Mouse (Mus musculus) layer of hippocampus, adult 18-20 months (tissue): Measurements from ENCODE around the gene Sfxn2. TPM values are rescaled to one million over a fixed set of nuclear protein-coding genes. Genes with fewer than 3 reads are reported as not detected.
"Not testable (repeated sequence)": the region's sequence is repeated elsewhere in the genome, so short reads cannot be mapped to it uniquely, and the experiment has no call there.

Experiments used
- DNase-seq, 2 experiments: peaks; one replicate each; pipeline ENCODE4 v3.0.0; 2022; ENCODE audit warnings: low spot score in 2 of 2
- total RNA-seq, 2 experiments: library from RNA; stranded (reverse); gene quantifications; 2 replicates each; pipeline ENCODE4 v1.2.3; 2021

Sfxn2 gene
- total RNA-seq, 2 experiments from 2014 or later = 5.2 to 7.6 TPM

DNA sequence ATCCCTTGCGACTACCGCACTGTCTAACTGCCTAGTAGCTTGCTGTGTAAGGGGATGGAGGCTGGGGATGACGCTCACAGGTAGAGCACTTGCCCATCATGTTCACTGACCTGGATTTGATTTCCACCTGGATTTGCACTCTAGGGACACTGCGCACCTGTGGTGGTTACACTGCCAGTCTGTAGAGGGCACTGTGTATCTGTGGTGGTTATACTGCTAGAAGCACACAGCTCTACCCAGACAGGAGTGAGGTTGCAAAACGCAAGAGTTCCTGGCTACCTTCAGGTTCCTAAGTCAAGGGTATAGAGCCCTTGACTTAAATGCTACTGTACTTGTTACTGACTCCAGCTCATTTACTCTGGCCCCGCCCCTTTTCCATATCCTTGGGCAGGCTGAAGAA, 35.0 kb upstream of the Sfxn2 start:
- DNase-seq = no peak

DNA sequence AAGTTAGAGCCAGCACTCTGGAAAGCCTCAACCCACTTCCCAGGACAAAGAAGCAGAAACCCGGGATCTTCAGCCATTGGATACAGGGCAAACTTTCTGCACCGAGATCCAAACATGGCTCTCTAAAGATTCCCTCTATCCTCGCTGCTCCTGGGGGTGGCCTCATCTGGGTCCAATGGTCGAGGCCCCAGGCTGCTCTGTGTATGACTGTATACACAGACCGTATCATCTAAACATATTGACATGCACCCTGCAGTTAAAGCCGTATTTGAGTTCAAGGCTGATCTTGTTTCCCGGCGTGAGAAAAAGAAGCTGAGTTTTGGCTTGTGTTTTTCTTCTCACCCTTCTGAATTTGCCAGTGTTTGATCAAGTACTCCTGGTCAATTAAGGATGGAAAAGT, 30.4 kb upstream of the Sfxn2 start:
- no peak for DNase-seq

DNA sequence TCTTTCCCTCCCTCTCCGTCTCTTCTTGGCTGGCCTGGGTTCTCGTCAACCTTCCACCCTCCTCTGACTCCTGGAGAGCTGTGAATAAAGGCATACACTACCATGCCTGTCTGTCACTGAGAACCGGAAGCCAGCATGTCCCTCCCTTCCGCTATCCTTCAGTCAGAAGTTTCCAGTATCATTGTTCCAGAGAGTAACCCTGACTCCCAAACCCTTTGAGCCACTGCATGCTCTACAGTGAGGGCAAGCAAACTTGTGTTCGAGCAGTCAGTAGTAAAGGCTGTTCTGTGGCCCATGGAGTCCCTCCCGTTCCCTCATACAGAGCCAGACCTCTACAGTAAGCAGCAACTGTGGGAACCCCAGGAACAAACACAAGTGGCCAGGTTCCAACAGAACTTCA, 25.6 kb upstream of the Sfxn2 start:
- DNase-seq = no peak

DNA sequence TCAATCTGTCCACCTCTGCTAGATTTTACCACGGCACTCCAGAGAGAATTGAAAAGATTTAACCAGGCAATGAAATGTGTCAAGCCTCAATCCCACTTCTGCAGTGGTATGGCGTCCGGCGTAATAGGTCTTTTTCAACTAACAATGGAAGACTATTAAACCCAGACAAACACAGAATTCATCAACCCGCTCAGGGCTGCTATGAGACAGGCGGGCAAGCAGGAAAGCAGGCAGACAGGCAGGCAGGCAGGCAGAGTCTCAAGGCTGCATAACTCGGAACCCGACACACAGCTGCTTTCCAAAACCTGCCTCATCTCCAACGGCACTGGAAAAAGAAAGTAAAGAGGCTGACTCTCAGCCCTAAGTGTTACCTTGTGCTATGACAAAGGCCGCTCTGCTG, 25.1 kb upstream of the Sfxn2 start:
- DNase-seq = no peak

DNA sequence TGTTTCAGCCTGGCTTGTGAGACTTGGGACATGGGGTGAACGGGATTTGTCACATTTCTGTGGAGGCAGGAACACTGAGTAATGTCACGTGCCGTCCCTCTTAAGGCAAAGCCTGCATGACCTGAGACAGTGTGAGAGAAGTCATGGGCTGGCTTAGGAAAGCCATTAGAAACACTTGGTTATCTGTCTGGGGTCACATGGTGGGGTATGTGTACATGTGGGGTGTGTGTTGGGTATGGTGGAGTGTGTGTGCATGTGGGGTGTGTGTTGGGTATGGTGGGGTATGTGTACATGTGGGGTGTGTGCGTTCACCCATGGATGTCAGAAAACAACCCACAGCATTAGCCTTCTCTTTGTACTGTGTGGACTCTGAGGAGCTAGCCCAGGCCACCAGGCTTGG, 22.8 kb upstream of the Sfxn2 start:
- DNase-seq = no peak

DNA sequence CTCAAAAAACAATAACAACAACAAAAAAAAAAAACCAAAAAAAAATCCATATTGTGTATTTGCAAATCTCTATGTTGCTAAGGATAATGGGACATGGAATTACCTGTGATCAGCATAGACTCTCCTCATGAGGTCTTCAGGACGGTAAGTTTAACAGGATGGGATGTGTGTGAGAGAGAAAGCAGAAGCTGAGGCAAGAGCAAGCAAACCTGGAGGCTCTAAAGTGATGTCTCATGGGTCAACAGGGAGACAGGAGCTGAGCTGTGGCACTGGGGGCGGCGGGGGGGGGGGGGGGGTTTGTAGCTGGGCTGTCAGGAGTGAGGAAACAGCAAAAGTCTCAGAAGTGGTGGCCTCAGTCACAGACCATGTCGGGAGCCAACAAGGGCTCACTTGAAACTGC, 20.7 kb upstream of the Sfxn2 start:
- DNase-seq = no peak

DNA sequence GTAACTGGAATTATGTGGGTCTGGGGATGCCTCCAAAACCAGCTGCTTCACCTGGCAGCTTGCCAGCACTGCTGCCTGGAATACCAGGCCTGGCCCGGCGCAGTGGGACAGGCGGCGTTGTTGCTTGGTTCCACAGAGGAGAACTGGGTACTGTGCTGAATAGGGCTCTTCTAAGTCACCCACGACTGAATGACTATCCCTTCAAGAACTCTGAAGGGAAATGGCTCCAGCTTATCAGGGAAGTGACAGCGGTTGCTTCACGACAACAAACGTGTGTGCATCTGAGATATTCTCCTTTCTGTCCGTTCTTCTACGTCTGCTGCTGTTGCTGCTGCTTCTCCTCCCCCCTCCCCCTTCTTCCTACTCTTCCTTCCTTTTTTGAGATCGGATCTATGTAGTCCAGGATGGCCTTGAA, 19.6 kb upstream of the Sfxn2 start:
- DNase-seq = peak in 1 of 2 experiments; percentile 59

DNA sequence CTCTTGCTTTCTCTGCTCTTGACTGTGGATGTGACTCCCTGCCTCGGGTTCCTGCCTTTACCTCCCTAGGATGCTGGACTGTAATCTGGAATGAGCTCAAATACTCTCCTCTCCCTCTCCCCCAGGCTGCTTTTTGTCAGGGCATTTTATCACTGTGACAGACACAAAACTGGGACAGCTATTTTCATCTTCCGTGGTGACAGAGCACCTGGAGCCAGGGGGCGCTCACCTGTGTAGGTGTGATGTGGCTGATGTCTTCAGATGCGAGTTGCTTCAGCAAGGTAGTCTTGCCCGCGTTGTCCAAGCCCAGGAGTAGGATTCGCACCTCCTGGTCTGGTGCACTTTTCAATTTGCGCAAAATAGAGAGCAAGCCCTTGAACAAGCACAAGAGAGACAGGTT, 15.2 kb upstream of the Sfxn2 start:
- DNase-seq = no peak

DNA sequence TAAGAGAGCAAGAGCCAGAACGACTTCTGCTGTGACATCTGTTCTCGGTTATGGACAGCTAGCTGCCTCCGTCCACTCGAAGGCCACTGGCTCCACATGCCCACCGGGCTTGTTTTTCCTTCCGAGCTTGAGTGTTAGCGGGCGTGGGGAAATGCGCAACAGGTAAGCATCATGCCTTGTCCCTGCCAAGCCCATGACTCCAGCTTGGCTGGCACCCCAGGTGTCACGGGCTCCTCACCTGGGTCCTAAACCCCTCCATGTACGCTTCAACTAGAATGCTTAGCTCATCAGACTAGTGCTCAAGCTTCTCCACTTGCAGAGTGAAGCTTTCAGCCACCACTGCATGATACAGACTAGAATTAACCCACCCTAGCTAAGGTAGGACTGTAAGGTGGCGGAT, 14.5 kb upstream of the Sfxn2 start:
- DNase-seq = no peak

DNA sequence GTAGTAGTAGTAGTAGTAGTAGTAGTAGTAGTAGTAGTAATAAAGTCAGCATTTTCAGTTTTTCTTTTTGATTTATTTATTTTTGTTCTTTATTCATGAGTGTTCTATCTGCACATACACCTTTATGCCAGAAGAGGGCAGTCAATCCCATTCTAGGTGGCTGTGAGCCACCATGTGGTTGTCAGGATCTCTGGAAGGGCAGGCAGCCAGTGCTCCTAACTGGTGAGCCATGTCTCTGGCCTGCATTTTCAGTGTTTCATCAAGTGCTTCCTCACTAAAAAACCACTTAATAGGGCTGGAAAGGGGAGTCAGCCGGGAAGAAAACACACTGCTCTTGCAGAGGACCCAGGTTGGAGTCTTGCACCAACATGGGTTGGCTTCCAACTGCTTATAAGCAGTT, 11.0 kb upstream of the Sfxn2 start:
- DNase-seq = peak; percentile 22 to 74

DNA sequence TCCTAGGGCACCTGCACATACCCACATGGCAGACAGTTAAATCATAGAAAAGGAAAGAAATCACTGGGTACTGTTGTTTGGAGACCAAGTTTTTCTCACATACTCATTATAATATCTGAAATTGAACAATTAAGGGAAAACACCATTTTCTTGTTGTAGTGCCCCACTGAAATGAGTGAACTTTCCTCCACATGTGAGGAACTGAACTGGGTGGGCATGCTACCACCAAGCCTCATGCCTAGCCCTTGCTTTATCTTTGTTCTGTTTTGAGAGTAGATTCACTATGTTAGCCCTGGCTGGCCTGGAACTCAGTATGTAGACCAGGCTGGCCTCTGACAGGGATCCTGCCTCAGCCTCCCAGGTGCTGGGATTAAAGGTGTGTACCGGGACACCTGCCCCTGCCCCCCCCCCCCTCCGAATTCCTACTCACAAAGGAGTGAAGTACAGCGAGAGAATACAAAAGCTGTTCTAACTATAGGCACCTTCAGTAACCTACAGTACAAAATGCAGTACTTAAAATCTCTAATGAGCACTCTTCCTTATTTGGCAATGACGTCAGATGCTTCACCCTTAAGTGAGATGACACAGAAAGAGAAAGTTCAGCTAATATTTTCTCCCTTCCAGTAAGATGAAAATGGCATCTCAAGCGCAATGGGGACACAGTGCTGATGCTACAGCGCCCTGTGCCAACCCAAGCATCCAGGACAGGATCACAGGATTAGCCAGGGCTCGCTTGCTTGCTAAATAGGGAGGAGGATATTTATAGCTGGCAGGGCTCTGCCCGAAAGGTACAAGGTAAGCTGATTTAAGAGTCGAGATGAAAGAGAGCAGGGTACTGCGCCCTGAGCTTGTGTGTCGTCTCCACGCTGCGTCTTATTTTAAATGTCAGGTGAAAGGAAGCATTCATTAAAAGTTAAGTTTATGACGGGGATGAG, 10.3 kb upstream of the Sfxn2 start:
- no peak for DNase-seq

DNA sequence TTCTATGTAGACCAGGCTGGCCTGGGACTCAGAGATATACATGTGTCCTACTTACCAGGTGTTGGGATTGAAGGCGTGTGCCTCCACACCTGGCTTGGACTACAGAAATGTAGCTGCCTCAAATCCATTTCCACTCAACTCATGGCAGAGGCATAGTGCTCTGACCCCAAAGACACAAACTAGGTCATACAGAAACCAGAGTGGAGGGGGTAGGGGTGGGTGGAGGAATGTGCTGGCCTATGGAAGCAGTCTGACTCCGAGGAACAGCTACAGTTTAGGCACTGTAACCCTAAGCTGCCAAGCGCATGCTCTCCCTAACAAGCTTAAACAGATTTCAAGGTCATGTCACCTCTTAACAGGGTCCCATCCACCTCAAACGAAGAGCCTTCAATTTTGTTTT, 9.6 kb upstream of the Sfxn2 start:
- no peak for DNase-seq

DNA sequence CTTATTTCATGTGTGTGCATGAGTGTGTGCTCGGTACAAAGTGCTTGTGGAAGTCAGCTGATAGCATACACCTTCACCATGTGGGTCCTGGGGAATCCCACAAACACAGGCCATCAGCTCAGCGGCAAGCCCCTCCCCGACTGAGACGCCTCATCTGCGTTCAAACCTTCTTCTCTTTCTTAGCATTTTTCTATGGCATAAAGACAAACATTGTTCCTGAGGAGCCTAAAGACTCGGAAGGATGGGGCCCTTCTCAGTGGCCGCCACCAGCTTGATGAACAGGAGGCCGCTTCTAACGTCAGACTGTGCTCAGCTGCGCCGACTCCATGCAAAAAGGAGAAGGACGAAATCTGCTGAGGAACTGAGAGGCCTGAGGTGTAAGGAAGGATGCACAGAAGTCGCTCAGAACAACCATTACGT, 9.1 kb upstream of the Sfxn2 start:
- peak in 1 of 2 experiments; percentile 38 for DNase-seq

DNA sequence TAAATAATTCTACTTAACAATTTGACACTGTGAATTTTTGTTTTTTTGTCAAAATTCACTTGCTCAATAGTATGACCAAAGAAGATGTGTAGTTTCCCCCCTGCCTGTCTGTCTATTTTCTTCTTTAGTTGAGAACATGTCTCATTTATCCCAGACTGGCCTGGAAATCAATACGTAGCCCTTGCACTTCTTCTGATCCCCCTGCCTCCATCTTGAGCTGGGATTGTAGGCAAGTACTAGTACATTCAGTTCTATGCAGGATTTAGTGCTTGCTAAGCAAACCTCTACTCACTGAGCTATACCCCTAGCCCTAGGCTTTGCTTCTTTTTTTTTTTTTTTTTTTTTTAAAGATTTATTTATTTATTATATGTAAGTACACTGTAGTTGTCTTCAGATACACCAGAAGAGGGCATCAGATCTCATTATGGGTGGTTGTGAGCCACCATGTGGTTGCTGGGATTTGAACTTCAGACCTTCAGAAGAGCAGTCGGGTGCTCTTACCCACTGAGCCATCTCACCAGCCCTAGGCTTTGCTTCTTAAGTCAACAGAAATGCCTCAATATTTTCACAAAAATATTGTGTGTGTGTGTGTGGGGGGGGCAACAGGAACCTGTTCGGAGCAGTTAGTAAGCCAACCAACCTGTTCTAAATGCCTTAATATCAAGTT, 1.8 kb upstream of the Sfxn2 start:
- not testable (repeated sequence) for DNase-seq

DNA sequence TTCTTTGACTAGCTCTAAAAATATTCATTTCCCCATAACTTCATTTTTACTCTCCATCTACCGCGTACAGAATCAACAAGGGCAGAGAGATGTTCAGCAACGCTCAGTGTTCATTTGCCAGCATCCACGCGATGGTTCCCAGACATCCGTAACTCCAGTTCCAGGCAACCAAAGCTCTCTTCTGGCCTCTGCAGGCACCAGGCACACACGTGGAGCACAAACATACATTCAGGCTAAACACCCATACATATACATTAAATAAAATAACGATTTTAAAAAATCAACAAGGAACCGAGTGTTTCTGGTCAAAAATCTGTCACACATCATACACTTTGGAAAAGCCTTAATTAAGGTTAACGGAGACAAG, 1.3 kb upstream of the Sfxn2 start:
- peak in 1 of 2 experiments; percentile 21 for DNase-seq

DNA sequence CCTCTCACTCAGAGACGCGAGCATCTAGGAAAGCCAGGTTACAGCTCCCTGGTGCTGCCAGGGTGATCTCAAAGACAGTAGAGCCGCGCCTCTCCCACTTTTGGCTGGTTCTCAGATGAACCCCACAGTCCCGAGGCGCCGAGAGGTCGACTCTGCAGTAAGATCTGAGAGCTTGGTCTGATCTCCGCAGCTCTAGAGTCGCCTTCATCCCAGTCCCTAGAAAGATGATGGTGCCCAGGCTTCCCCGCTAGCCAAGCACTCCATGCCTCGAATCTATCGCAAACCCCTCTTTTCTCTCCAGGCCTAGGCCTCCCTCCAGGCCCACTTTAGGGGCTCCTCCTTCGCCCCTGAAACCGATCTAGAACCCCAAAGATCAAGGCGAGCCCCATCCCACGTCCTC, 617 bp upstream of the Sfxn2 start:
- no peak for DNase-seq

DNA sequence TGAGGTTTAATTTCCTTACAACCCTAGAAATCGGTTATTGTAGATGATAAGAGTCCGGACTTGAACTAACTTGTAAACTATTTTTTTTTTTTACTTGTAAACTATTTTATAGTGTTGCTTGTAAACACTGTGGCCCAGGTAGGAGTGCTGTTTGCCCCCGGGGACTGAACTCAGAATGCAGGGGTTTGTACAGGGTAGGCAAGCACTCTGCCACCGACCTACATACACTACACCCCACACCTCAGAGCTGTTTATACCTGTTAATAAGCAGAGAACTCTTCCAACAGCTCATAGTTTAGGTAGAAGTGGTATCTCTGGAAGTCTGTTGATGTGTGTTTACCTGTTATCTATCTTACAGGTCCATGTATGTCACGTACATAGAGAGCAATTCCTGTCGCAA, 825 bp downstream of the Sfxn2 start:
- DNase-seq = no peak

DNA sequence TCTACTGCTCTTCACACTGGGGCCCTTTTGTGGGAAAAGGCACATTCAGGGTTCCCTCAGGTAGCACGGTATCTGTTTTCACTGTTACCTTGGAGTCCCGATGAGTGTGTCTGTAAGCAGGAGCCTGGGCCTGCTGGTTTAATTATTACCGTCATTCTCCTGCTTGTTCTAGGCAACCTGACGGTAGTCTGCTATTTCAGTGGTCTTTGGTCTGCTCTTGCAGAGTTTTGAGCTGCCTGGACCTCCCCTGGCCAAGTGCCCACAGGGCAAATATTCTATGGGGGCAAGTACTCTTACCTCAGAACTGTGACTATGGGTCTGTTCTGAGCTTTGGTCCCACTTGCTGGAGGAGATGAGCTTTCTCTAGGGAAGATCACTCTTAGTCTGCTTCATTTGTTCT, 2.0 kb downstream of the Sfxn2 start:
- no peak for DNase-seq

DNA sequence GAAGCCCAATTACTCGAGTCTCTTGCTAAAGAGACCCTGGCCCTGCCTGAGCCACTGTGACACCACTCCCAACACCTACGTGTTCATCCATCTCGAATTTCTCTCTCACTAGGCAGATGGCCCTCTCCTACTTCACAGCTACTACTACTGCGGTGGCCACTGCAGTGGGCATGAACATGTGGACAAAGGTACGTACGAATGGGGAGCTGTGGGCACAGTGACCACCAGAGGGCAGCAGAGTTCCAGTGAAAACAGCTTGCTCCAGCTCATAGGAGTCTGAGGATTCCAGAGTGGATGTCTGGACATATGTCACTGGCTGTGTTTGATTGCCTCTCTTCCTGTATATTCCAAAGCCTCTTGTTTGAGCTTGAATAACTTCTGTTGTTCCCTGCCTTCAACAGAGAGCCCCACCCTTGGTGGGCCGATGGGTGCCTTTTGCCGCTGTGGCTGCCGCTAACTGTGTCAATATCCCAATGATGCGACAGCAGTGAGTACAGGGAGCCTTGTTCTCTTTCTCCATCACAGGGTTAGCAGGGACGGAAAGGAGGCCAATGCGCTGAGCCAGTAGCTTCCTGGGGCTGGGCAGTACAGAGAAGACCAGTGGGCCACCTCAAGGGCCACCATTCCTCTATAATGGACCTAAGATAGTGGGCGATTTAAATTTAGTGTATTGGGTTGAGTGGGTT, 14.8 kb downstream of the Sfxn2 start:
- DNase-seq = peak; percentile 74 to 91

DNA sequence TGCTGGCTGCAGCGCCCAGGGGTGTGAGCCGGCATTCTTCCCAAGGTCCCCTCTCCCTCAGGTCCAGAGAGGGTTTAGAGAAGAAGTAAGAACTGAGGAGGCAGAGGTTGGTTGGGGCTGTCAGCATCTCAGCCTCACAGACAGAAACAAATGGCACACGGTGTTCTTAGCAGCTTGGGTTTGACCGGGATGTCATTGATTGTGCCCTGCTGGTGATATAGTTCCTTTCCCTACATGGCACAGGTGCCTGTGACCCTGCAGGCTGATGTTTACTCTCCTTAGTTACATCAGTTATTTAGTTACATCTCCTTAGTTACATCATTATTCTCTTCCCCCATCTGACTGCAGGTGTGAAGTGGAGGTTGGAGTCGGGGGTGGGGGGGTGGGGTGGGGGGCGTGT, 18.4 kb downstream of the Sfxn2 start:
- no peak for DNase-seq

DNA sequence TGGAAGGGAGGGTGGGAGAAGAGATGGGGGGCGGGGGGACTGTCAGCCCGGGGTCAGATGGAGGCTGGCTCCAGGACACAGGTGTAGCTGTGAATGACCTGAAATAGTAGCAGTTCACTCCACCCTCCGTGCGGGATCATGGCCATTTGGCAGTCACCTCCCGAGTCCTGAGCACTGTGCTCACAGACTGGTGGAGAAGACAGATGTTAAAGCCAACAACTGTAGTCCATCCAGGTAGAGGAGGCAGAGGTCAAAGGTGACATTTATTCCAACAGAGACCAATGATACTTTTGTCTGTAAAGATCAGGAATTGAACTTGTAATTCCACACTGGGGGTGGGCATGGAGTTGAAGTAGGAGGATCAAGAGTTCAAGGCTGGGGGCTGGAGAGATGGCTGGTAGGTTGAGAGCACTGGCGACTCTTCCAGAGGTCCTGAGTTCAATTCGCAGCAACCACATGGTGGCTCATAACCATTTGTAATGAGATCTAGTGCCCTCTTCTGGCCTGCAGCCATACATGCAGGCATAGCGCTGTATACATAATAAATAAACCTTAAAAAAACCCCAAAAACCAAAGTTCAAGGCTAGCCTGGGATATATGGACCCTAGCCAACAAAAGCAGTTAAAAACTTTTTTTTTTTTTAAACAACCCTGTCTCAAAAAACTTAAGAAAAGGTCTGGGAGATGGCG, 19.7 kb downstream of the Sfxn2 start:
- no peak for DNase-seq

DNA sequence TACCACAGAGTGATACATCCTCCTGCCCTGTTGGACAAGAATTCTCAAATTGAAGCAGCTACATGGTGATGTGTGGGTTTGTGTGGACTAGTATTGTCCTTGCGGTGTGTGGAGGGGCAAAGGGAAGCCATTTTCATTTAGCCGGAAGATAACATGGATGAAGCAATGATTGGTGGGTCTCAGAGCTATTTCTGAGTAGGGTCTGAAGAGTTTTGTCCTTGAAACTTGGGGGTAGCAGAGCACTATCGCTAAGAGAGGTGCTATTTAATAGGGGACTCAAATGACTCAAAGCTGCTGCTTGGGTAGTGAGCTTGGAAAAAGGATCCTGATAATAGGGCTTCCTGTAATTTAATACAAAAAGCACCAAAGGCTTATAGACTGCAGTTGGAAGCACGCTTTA, 25.0 kb downstream of the Sfxn2 start:
- DNase-seq = no peak
